Mouse (Mus musculus) small intestine, adult 2 months (tissue): ENCODE data around the gene Ints6.

ENCODE experiments used
- CTCF ChIP-seq: fragments of 200-500 bp; IDR thresholded peaks from 2 replicates; pipeline ENCODE4 v1.5.1; 2012; ENCODE audit warnings: low read depth, mild to moderate bottlenecking, control low read depth, inconsistent platforms, low read length, moderate library complexity, mixed read lengths; ENCODE audit not compliant: insufficient replicate concordance, insufficient read length; ENCODE audit errors: extremely low read depth
- POLR2A ChIP-seq: fragments of 200-500 bp; IDR thresholded peaks from 2 replicates; pipeline ENCODE4 v1.6.1; 2012; ENCODE audit warnings: low read depth, mild to moderate bottlenecking, control low read depth, inconsistent platforms, low read length, moderate library complexity

GRCm38 (mm10) chr14:62761036-62761881 lies at the start of gene Ints6:
- no peak for TF ChIP-seq CTCF
- TF ChIP-seq POLR2A, result peak; percentile 100
